Mouse (Mus musculus) lung, embryonic 14.5 days (tissue): ENCODE data around the gene Ppm1e. TPM values are rescaled to one million over a fixed set of nuclear protein-coding genes. Genes with fewer than 3 reads are reported as not detected.

ENCODE experiments used
- ATAC-seq: fragments of 200-750 bp; cut with Nextera tagmentation; 2 replicates; pipeline ENCODE4 v1.8.0; 2017; ENCODE audit warnings: mild to moderate bottlenecking, moderate TSS enrichment, moderate library complexity; ENCODE audit not compliant: insufficient read depth
- DNase-seq: peaks from one replicate; pipeline ENCODE4 v3.0.0-alpha.2; 2015
- H3K27ac ChIP-seq: fragments of 300-500 bp; sonication (generic); 2 replicates; pipeline ENCODE4 v1.5.1; 2014; ENCODE audit warnings: low read depth, mild to moderate bottlenecking, moderate library complexity
- H3K27me3 ChIP-seq: fragments of 300-500 bp; sonication (generic); 2 replicates; pipeline ENCODE4 v1.6.1; 2014; ENCODE audit warnings: low read length, control low read depth; ENCODE audit not compliant: insufficient read depth
- H3K36me3 ChIP-seq: fragments of 300-500 bp; sonication (generic); 2 replicates; pipeline ENCODE4 v1.6.1; 2014; ENCODE audit warnings: control low read depth; ENCODE audit not compliant: insufficient read depth
- H3K4me1 ChIP-seq: fragments of 300-500 bp; sonication (generic); 2 replicates; pipeline ENCODE4 v1.6.1; 2014; ENCODE audit warnings: antibody characterized with exemption, control low read depth; ENCODE audit not compliant: insufficient read depth
- H3K4me2 ChIP-seq: fragments of 300-500 bp; sonication (generic); 2 replicates; pipeline ENCODE4 v1.6.1; 2014; ENCODE audit warnings: mild to moderate bottlenecking
- H3K4me3 ChIP-seq: fragments of 300-500 bp; sonication (generic); 2 replicates; pipeline ENCODE4 v1.5.1; 2014; ENCODE audit warnings: low read depth, low read length
- H3K9ac ChIP-seq: fragments of 300-500 bp; sonication (generic); 2 replicates; pipeline ENCODE4 v1.6.1; 2014
- H3K9me3 ChIP-seq: fragments of 300-500 bp; sonication (generic); 2 replicates; pipeline ENCODE4 v1.6.1; 2016; ENCODE audit warnings: low read depth, low read length, control low read depth
- CTCF ChIP-seq: IDR thresholded peaks from 2 replicates; pipeline ENCODE4 v1.5.1; 2016; ENCODE audit warnings: antibody characterized with exemption, low read depth
- WGBS: fragments of 180-500 bp; shearing (Covaris S2); extraction: QIAGEN DNeasy Blood & Tissue Kit; methylation state at CpG from one replicate; pipeline ENCODE4 v1.1.7; 2014; 5-methylcytosine and 5-hydroxymethylcytosine counted together
- polyA plus RNA-seq: library from polyadenylated mRNA; unstranded; fragments of >200 nt; fragmentation: Nextera tagmentation; extraction: Ambion mirVana; gene quantifications from 2 replicates; pipeline ENCODE4 v1.2.1, GENCODE M21; 2014

The Ppm1e gene
- polyA plus RNA-seq, 1 experiment from 2014 or later, result 2.2 TPM

DNA sequence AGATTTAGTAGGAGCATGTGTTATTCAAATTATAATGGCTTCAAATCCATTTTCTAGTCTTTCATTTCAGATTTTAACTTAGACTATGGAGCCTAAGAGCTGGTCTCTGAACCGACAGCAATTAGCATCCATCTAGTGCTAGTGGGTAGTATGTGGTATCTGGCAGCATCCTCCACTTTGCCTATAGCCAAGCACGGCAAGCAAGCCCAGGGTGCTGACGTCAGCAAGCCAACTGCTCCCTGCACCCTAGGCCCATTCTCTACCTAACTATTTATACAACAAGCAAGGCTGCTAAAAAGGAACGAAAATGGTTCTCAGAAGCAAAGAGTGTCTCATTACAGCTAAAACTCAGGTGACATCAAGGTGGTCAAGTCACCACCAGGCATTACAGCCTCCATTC lies 80.0 kb downstream of the Ppm1e start:
- DNase-seq, result no peak
- TF ChIP-seq CTCF, result no peak
- Histone ChIP-seq H3K4me3 (no peak overlapping the region), H3K9ac (no peak overlapping the region), H3K4me2 (no peak overlapping the region), H3K36me3 (no peaks in the 10 kb centered on the region), H3K4me1 (no peaks in the 10 kb centered on the region), H3K27ac (no peak overlapping the region), H3K27me3 (no peaks in the 10 kb centered on the region), H3K9me3 (no peaks in the 10 kb centered on the region)
- no peak for ATAC-seq
- 75% methylated on average over 4 of the region's 4 CpGs for WGBS

DNA sequence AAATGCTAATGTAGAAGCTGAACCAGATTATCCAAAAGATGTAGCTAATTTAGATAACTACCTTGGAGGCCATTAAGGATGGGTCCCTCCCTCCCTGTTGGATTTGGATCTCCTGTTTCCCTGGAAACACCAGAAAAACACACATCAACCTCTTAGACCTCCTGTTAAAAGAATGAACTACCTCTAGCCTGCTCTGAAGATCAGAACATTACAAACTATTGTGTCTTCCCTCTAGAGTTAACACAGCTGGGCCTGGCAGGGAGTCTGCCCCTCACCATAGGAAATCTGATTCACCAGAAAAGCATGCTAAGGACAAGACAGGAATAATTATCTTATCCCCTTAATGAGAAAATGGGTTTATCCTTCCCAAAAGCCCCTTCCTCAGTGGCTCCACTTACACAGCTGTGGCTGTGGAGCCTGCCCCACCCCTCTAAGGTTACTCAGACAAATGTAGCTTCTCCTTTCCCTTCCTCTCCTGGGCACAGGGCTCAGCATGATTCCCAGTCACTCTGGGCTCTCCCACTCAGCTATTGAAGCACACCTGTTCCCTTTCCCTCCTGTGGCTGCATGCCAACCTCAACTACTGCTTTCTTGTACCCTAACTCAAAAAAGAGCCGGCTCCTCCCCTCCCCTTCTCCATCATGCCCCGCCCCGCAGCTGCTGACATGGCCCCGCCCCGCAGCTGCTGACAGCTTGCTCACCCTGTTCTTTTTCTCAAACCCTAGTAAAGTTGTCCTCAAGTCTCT lies 82.4 kb downstream of the Ppm1e start:
- 0 out of 2 replicates have a peak overlapping the region, but pooled peaks have one; percentile 15 for H3K4me2 ChIP-seq
- no peaks in the 10 kb centered on the region for H3K27me3 ChIP-seq
- H3K36me3 ChIP-seq, result no peaks in the 10 kb centered on the region
- no peaks in the 10 kb centered on the region for H3K4me1 ChIP-seq
- 7% methylated on average over 5 of the region's 5 CpGs for WGBS
- no peak for ATAC-seq
- DNase-seq, result peak; percentile 26
- no peak overlapping the region for H3K9ac ChIP-seq
- TF ChIP-seq CTCF, result no peak
- H3K4me3 ChIP-seq, result no peak overlapping the region
- no peak overlapping the region for H3K27ac ChIP-seq
- no peaks in the 10 kb centered on the region for H3K9me3 ChIP-seq

DNA sequence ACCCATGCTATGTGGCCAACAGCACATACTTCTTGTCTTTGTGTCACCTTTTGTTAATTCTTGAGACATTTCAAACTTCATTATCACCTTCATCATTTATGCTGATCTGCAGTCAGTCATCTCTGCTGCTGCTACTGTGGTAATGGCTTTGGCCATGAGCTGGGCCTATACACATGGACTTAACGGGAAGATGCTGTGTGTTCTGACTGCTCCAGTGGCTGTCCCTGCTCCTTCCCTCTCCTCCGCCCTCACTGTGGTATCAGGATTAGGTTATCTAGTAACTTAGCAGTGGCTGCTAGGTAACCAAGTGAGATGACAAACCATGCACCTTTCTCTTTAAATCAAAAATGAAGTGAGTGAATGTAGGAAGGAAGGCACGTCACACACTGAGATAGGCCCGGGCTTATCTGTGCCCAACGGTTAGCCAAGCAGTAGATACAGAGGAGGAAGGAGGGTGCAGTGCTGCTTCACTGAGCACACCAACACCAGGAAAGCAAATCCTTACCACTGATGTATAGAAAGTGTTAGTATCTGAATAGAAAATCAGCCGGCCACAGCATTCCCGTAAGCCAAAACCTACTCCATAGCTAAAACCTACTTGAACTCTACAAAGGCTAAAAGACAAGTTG lies 83.3 kb downstream of the Ppm1e start:
- ATAC-seq, result no peak
- DNase-seq, result no peak
- Histone ChIP-seq H3K4me2 (no peak overlapping the region), H3K9ac (no peak overlapping the region), H3K36me3 (no peaks in the 10 kb centered on the region), H3K9me3 (no peaks in the 10 kb centered on the region), H3K4me1 (no peaks in the 10 kb centered on the region), H3K27me3 (no peaks in the 10 kb centered on the region), H3K27ac (no peak overlapping the region), H3K4me3 (no peak overlapping the region)
- 81% methylated on average over 7 of the region's 7 CpGs for WGBS
- no peak for TF ChIP-seq CTCF

DNA sequence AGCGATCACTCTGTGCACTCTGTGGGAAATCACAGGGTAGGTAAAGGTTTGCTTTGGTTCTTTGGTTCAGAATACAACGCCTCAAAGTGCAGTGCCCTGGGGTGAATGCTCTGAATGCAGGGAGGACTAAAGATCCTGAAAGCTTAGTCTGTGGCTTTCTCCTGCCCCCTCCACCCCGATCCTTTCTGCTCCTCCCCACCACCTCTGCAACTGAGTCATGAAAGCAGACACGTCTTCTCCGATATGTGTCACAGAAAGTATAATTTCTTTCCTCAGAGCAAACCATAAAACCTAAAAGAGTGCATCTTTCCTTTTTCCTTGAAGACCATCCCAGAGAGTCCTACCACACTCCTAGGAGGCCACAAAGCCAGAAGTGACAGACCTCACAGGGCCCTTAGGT lies 86.1 kb downstream of the Ppm1e start:
- Histone ChIP-seq H3K27me3 (no peaks in the 10 kb centered on the region), H3K4me2 (no peak overlapping the region), H3K4me1 (no peaks in the 10 kb centered on the region), H3K36me3 (no peaks in the 10 kb centered on the region), H3K27ac (no peak overlapping the region), H3K9me3 (no peaks in the 10 kb centered on the region), H3K9ac (no peak overlapping the region), H3K4me3 (no peak overlapping the region)
- 88% methylated on average over 5 of the region's 5 CpGs for WGBS
- no peak for ATAC-seq
- DNase-seq, result no peak
- TF ChIP-seq CTCF, result no peak

DNA sequence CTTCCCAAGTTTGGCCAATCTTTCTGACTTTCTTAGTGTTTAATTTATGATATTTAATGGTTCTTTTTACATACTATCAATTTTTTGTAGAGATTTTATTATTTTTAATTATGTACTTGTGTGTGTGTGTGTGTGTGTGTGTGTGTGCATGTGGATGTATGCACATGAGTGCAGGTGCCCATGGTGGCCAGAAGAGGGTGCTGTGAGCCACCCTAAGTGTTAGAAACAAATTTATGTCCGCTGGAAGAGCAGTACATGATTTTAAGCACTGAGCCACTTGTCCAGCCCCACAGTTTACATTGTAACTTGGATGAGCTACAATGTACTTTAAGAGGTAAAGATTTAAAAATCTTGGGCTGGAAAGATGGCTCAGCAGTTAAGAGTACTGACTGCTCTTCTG lies 87.3 kb downstream of the Ppm1e start:
- ATAC-seq (no peak), DNase-seq (no peak)
- H3K4me3 ChIP-seq, result no peak overlapping the region
- no peaks in the 10 kb centered on the region for H3K27me3 ChIP-seq
- no peaks in the 10 kb centered on the region for H3K36me3 ChIP-seq
- no peaks in the 10 kb centered on the region for H3K4me1 ChIP-seq
- no peak overlapping the region for H3K9ac ChIP-seq
- 89% methylated on average over 1 of the region's 1 CpGs for WGBS
- H3K4me2 ChIP-seq, result no peak overlapping the region
- no peak for TF ChIP-seq CTCF
- no peak overlapping the region for H3K27ac ChIP-seq
- no peaks in the 10 kb centered on the region for H3K9me3 ChIP-seq

GRCm38 (mm10) chr11:87270958-87271357 lies 87.9 kb downstream of the Ppm1e start:
- no peak overlapping the region for H3K4me3 ChIP-seq
- 18% methylated on average over 2 of the region's 2 CpGs for WGBS
- ATAC-seq, result no peak
- no peaks in the 10 kb centered on the region for H3K36me3 ChIP-seq
- no peak for DNase-seq
- H3K9me3 ChIP-seq, result no peaks in the 10 kb centered on the region
- no peak overlapping the region for H3K27ac ChIP-seq
- no peak for TF ChIP-seq CTCF
- no peaks in the 10 kb centered on the region for H3K4me1 ChIP-seq
- no peaks in the 10 kb centered on the region for H3K27me3 ChIP-seq
- H3K9ac ChIP-seq, result no peak overlapping the region
- no peak overlapping the region for H3K4me2 ChIP-seq

DNA sequence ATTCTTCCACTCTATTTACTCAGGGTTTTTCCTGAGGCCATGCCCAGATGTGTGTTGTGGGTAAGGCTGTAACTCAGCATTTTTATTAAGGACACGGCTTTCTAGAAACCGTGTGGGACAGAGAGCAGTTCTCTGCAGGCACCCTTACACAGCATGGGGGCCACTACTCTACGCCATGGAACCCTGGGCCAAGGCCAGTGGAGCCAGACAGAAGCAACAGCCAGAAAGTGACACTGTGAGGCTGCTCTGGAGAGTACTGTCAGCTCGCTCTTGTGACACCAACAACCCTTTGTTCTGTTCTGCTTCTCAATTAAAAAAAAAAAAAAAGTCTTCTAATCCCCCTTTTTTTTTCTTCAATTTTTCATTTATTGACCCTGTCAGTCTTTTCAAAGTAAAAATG lies 88.4 kb downstream of the Ppm1e start:
- Histone ChIP-seq H3K4me2 (no peak overlapping the region), H3K4me1 (no peaks in the 10 kb centered on the region), H3K27ac (no peak overlapping the region), H3K36me3 (no peaks in the 10 kb centered on the region), H3K9me3 (no peaks in the 10 kb centered on the region), H3K4me3 (no peak overlapping the region), H3K27me3 (no peaks in the 10 kb centered on the region), H3K9ac (no peak overlapping the region)
- TF ChIP-seq CTCF, result no peak
- WGBS, result 65% methylated on average over 4 of the region's 4 CpGs
- no peak for DNase-seq
- no peak for ATAC-seq
